Mouse (Mus musculus): ENCODE data around the gene Plxnd1.

GRCm38 (mm10) chr6:115915601-115916445 is 79.0 kb downstream of the Plxnd1 start:
- no peak for TF ChIP-seq CTCF (IDR thresholded peaks at IDR 0.05; ENCODE audit: extremely low read depth, insufficient read length, insufficient replicate concordance, low read depth, low read length)
- TF ChIP-seq POLR2A (IDR thresholded peaks at IDR 0.05; ENCODE audit: low read depth, low read length), result no peak

Data from small intestine, adult 2 months (tissue).